Mouse (Mus musculus): ENCODE data around the gene Ptma.

GRCm38 (mm10) chr1:86481468-86481867 lies 45.1 kb upstream of the Ptma start:
- TF ChIP-seq CTCF (IDR thresholded peaks at IDR 0.05; ENCODE audit: borderline replicate concordance, control insufficient read depth, extremely low read depth, insufficient read depth, low read length, poor library complexity) (no peak), POLR2A (IDR thresholded peaks at IDR 0.05; ENCODE audit: control insufficient read depth, extremely low read depth, insufficient read depth, low read length, poor library complexity) (no peak)

All from thymus, adult 2 months (tissue).